Mouse (Mus musculus): Measurements from ENCODE around the gene Hes3. TPM values are rescaled to one million over a fixed set of nuclear protein-coding genes. Genes with fewer than 3 reads are reported as not detected.

Hes3 gene
- polyA plus RNA-seq, 1 experiment from 2014 or later = not detected

- no peak for DNase-seq (ENCODE audit: low spot score)
- 3% methylated on average over 10 of the region's 10 CpGs for WGBS
- H3K27me3 ChIP-seq (ENCODE audit: insufficient read depth, poor library complexity, severe bottlenecking) = peaks cover 93% of the 10 kb centered on the region
These were observed 6.0 kb downstream of the Hes3 start for GRCm38 (mm10) chr4:152285505-152285904.

GRCm38 (mm10) chr4:152283186-152283950 lies 8.1 kb downstream of the Hes3 start:
- no peaks in the 10 kb centered on the region for H3K9me3 ChIP-seq
- peak overlapping the region; percentile 49 for H3K4me3 ChIP-seq
- peak; percentile 90 for DNase-seq (ENCODE audit: low spot score)
- WGBS = 3% methylated on average over 70 of the region's 70 CpGs
- peak overlapping the region; percentile 45 for H3K27ac ChIP-seq
- peaks cover 22% of the 10 kb centered on the region for H3K4me1 ChIP-seq
- H3K27me3 ChIP-seq (ENCODE audit: insufficient read depth, poor library complexity, severe bottlenecking) = peaks cover 96% of the 10 kb centered on the region
- peaks cover 11% of the 10 kb centered on the region; the same call in 1 of the 2 replicates for H3K36me3 ChIP-seq

More at GRCm38 (mm10) chr4:152285505-152285904, 6.0 kb downstream of the Hes3 start:
- Histone ChIP-seq H3K4me3 (no peak overlapping the region), H3K27ac (no peak overlapping the region), H3K4me1 (peaks cover 28% of the 10 kb centered on the region), H3K36me3 (peaks cover 2% of the 10 kb centered on the region; the same call in 1 of the 2 replicates), H3K9me3 (no peaks in the 10 kb centered on the region)

GRCm38 (mm10) chr4:152282721-152283120 lies 8.7 kb downstream of the Hes3 start:
- 22% methylated on average over 34 of the region's 34 CpGs for WGBS

GRCm38 (mm10) chr4:152281601-152282000 lies 9.9 kb downstream of the Hes3 start:
- 41% methylated on average over 15 of the region's 15 CpGs for WGBS

More at GRCm38 (mm10) chr4:152282721-152283120, 8.7 kb downstream of the Hes3 start:
- H3K4me3 ChIP-seq = peak overlapping the region; percentile 49
- peaks cover 90% of the 10 kb centered on the region for H3K27me3 ChIP-seq (ENCODE audit: insufficient read depth, poor library complexity, severe bottlenecking)
- H3K4me1 ChIP-seq = peaks cover 22% of the 10 kb centered on the region
- peaks cover 11% of the 10 kb centered on the region; the same call in 1 of the 2 replicates for H3K36me3 ChIP-seq
- H3K9me3 ChIP-seq = no peaks in the 10 kb centered on the region; the same call in 1 of the 2 replicates
- peak overlapping the region; percentile 45 for H3K27ac ChIP-seq
- DNase-seq (ENCODE audit: low spot score) = no peak

GRCm38 (mm10) chr4:152278986-152279385 lies 12.5 kb downstream of the Hes3 start:
- no peaks in the 10 kb centered on the region; the same call in 1 of the 2 replicates for H3K9me3 ChIP-seq
- no peak for DNase-seq (ENCODE audit: low spot score)
- H3K27ac ChIP-seq = no peak overlapping the region
- no peak overlapping the region for H3K4me3 ChIP-seq
- peaks cover 38% of the 10 kb centered on the region for H3K4me1 ChIP-seq
- WGBS = 84% methylated on average over 23 of the region's 23 CpGs
- H3K27me3 ChIP-seq (ENCODE audit: insufficient read depth, poor library complexity, severe bottlenecking) = peaks cover 87% of the 10 kb centered on the region
- peaks cover 11% of the 10 kb centered on the region; the same call in 1 of the 2 replicates for H3K36me3 ChIP-seq

More at GRCm38 (mm10) chr4:152281601-152282000, 9.9 kb downstream of the Hes3 start:
- no peak overlapping the region for H3K4me3 ChIP-seq
- no peak for DNase-seq (ENCODE audit: low spot score)
- no peak overlapping the region for H3K27ac ChIP-seq
- peaks cover 11% of the 10 kb centered on the region; the same call in 1 of the 2 replicates for H3K36me3 ChIP-seq
- H3K9me3 ChIP-seq = no peaks in the 10 kb centered on the region; the same call in 1 of the 2 replicates
- peaks cover 87% of the 10 kb centered on the region for H3K27me3 ChIP-seq (ENCODE audit: insufficient read depth, poor library complexity, severe bottlenecking)
- H3K4me1 ChIP-seq = peaks cover 25% of the 10 kb centered on the region

GRCm38 (mm10) chr4:152277916-152278315 lies 13.5 kb downstream of the Hes3 start:
- Histone ChIP-seq H3K27me3 (ENCODE audit: insufficient read depth, poor library complexity, severe bottlenecking) (peaks cover 87% of the 10 kb centered on the region), H3K36me3 (peaks cover 11% of the 10 kb centered on the region; the same call in 1 of the 2 replicates), H3K27ac (no peak overlapping the region), H3K4me3 (no peak overlapping the region), H3K4me1 (peaks cover 41% of the 10 kb centered on the region), H3K9me3 (no peaks in the 10 kb centered on the region; the same call in 1 of the 2 replicates)
- WGBS = 69% methylated on average over 2 of the region's 2 CpGs
- no peak for DNase-seq (ENCODE audit: low spot score)

GRCm38 (mm10) chr4:152276389-152277347 lies 14.8 kb downstream of the Hes3 start:
- H3K27ac ChIP-seq = no peak overlapping the region
- H3K27me3 ChIP-seq (ENCODE audit: insufficient read depth, poor library complexity, severe bottlenecking) = peaks cover 76% of the 10 kb centered on the region

GRCm38 (mm10) chr4:152274681-152275131 lies 16.8 kb downstream of the Hes3 start:
- WGBS = under 1% methylated on average over 20 of the region's 20 CpGs
- H3K9me3 ChIP-seq = no peaks in the 10 kb centered on the region; the same call in 1 of the 2 replicates
- H3K4me1 ChIP-seq = peaks cover 61% of the 10 kb centered on the region
- peak overlapping the region; percentile 88 for H3K27ac ChIP-seq
- peaks cover 2% of the 10 kb centered on the region; the same call in 1 of the 2 replicates for H3K36me3 ChIP-seq
- H3K4me3 ChIP-seq = peak overlapping the region; percentile 84
- H3K27me3 ChIP-seq (ENCODE audit: insufficient read depth, poor library complexity, severe bottlenecking) = peaks cover 70% of the 10 kb centered on the region
- DNase-seq (ENCODE audit: low spot score) = no peak

More at GRCm38 (mm10) chr4:152276389-152277347, 14.8 kb downstream of the Hes3 start:
- DNase-seq (ENCODE audit: low spot score) = no peak
- no peaks in the 10 kb centered on the region; the same call in 1 of the 2 replicates for H3K9me3 ChIP-seq
- peaks cover 9% of the 10 kb centered on the region; the same call in 1 of the 2 replicates for H3K36me3 ChIP-seq
- 45% methylated on average over 10 of the region's 10 CpGs for WGBS
- H3K4me3 ChIP-seq = no peak overlapping the region
- H3K4me1 ChIP-seq = peaks cover 49% of the 10 kb centered on the region

GRCm38 (mm10) chr4:152273621-152274236 lies 17.7 kb downstream of the Hes3 start, which contains the start of gene Gpr153:
TSS of gene Gpr153 (plus strand) at chr4:152274232.
- peak within 1 kb of the TSS; percentile 88 for H3K27ac ChIP-seq
- no peaks in the 10 kb centered on the region for H3K36me3 ChIP-seq
- peak within 1 kb of the TSS; percentile 84 for H3K4me3 ChIP-seq
- H3K9me3 ChIP-seq = no peaks in the 10 kb centered on the region; the same call in 1 of the 2 replicates
- DNase-seq (ENCODE audit: low spot score) = peak; percentile 84
- peaks cover 67% of the 10 kb centered on the region for H3K4me1 ChIP-seq
- peaks cover 65% of the 10 kb centered on the region for H3K27me3 ChIP-seq (ENCODE audit: insufficient read depth, poor library complexity, severe bottlenecking)
- under 1% methylated on average over 46 of the region's 48 CpGs for whole genome bisulfite sequencing

- no peak for DNase-seq (ENCODE audit: low spot score)
- H3K9me3 ChIP-seq = no peaks in the 10 kb centered on the region; the same call in 1 of the 2 replicates
- peak overlapping the region; percentile 88 for H3K27ac ChIP-seq
- peak overlapping the region; percentile 84; the same call in 1 of the 2 replicates for H3K4me3 ChIP-seq
- peaks cover 67% of the 10 kb centered on the region for H3K4me1 ChIP-seq
- 33% methylated on average over 3 of the region's 3 CpGs for WGBS
- H3K36me3 ChIP-seq = no peaks in the 10 kb centered on the region
- H3K27me3 ChIP-seq (ENCODE audit: insufficient read depth, poor library complexity, severe bottlenecking) = peaks cover 65% of the 10 kb centered on the region
These were observed 18.3 kb downstream of the Hes3 start for GRCm38 (mm10) chr4:152273191-152273590.

GRCm38 (mm10) chr4:152272449-152273049 lies 18.9 kb downstream of the Hes3 start:
- no peak for DNase-seq (ENCODE audit: low spot score)
- Histone ChIP-seq H3K4me3 (0 out of 2 replicates have a peak overlapping the region, but pooled peaks have one; percentile 8), H3K9me3 (no peaks in the 10 kb centered on the region), H3K4me1 (peaks cover 70% of the 10 kb centered on the region), H3K36me3 (0 out of 2 replicates have a peak, but pooled peaks cover 2% of the 10 kb centered on the region), H3K27ac (peak overlapping the region; percentile 88), H3K27me3 (ENCODE audit: insufficient read depth, poor library complexity, severe bottlenecking) (peaks cover 65% of the 10 kb centered on the region)
- WGBS = 24% methylated on average over 9 of the region's 9 CpGs
